Mouse (Mus musculus) CD4-positive helper T cell, adult 2 months (primary cell): ENCODE measurements around the gene Pmepa1.

Experiments used
- DNase-seq: peaks from one replicate; pipeline ENCODE4 v3.0.0-alpha.2; 2012; ENCODE audit warnings: low read depth, missing footprints, low spot score

The Pmepa1 gene

GRCm38 (mm10) chr2:173186047-173186943 is 90.0 kb downstream of the Pmepa1 start:
- peak; percentile 70 for DNase-seq

GRCm38 (mm10) chr2:173185282-173185681 is 91.1 kb downstream of the Pmepa1 start:
- no peak for DNase-seq

GRCm38 (mm10) chr2:173184475-173185080 is 91.8 kb downstream of the Pmepa1 start:
- DNase-seq: no peak

GRCm38 (mm10) chr2:173183836-173184460 is 92.4 kb downstream of the Pmepa1 start:
- peak; percentile 27 for DNase-seq

GRCm38 (mm10) chr2:173183311-173183710 is 93.0 kb downstream of the Pmepa1 start:
- DNase-seq: no peak

- no peak for DNase-seq
Observed at GRCm38 (mm10) chr2:173182796-173183195, 93.5 kb downstream of the Pmepa1 start.

- DNase-seq: no peak
Observed at GRCm38 (mm10) chr2:173181901-173182300, 94.4 kb downstream of the Pmepa1 start.

- DNase-seq: no peak
Observed at GRCm38 (mm10) chr2:173181486-173181885, 94.8 kb downstream of the Pmepa1 start.

- no peak for DNase-seq
Observed at GRCm38 (mm10) chr2:173180721-173181388, 95.5 kb downstream of the Pmepa1 start.

GRCm38 (mm10) chr2:173180026-173180425 is 96.3 kb downstream of the Pmepa1 start:
- no peak for DNase-seq

- DNase-seq: no peak
Observed at GRCm38 (mm10) chr2:173179046-173179445, 97.3 kb downstream of the Pmepa1 start.

GRCm38 (mm10) chr2:173177951-173178350 is 98.4 kb downstream of the Pmepa1 start:
- DNase-seq: no peak

- no peak for DNase-seq
Observed at GRCm38 (mm10) chr2:173177481-173177880, 98.9 kb downstream of the Pmepa1 start.

GRCm38 (mm10) chr2:173175703-173176102 is 100.6 kb downstream of the Pmepa1 start:
- no peak for DNase-seq

GRCm38 (mm10) chr2:173174569-173174968 is 101.8 kb downstream of the Pmepa1 start:
- no peak for DNase-seq
